Mouse (Mus musculus) spleen, postnatal 14 days (tissue): ENCODE results near the gene Vmn1r25.
"Not testable (repeated sequence)": the region's sequence is repeated elsewhere in the genome, so short reads cannot be mapped to it uniquely, and the experiment has no call there.

Experiments
- DNase-seq, 2 experiments: peaks; one replicate each; pipeline ENCODE4 v3.0.0; 2021 to 2022; ENCODE audit warnings: low spot score in 2 of 2

Vmn1r25 gene

GRCm38 (mm10) chr6:57980710-57981109, at the start of gene Vmn1r25:
TSS of gene Vmn1r25 (minus strand) at chr6:57980810.
- no peak for DNase-seq

- DNase-seq: not testable (repeated sequence)
Measured at GRCm38 (mm10) chr6:58017478-58017877, 36.9 kb upstream of the Vmn1r25 start.

GRCm38 (mm10) chr6:58015059-58015458, 34.4 kb upstream of the Vmn1r25 start, which contains the start of gene Vmn1r26:
TSS of gene Vmn1r26 (minus strand) at chr6:58015159.
- no peak for DNase-seq

- DNase-seq: not testable (repeated sequence)
Measured at GRCm38 (mm10) chr6:57961403-57961802, 19.2 kb downstream of the Vmn1r25 start, which contains the start of gene Vmn1r24. TSS of gene Vmn1r24 (minus strand) at chr6:57961503.
